Mouse (Mus musculus) CH12.LX (cell line): Measurements from ENCODE around the gene Fam173a. TPM values are rescaled to one million over a fixed set of nuclear protein-coding genes. Genes with fewer than 3 reads are reported as not detected.

Experiments
- DNase-seq: peaks from one replicate; pipeline ENCODE4 v3.0.0-alpha.2; 2013; ENCODE audit errors: extremely low read depth
- H3K27ac ChIP-seq: 2 replicates; pipeline ENCODE4 v1.5.1; 2012; ENCODE audit warnings: low read depth, mild to moderate bottlenecking, control low read depth, moderate library complexity; ENCODE audit not compliant: insufficient read depth
- H3K27me3 ChIP-seq: replicated peaks from 2 replicates; pipeline ENCODE3; 2012; ENCODE audit warnings: inconsistent platforms
- H3K36me3 ChIP-seq, 2 experiments: replicated peaks in 1 of 2; 2 replicates each; pipeline versions ENCODE3 to v1.6.1; 2012; ENCODE audit warnings: inconsistent platforms in 1 of 2, low read length in 1 of 2, mild to moderate bottlenecking in 1 of 2, mixed read lengths in 1 of 2, moderate library complexity in 1 of 2; ENCODE audit not compliant: control insufficient read depth in 1 of 2, insufficient read depth in 1 of 2
- H3K4me1 ChIP-seq, 2 experiments: 2 replicates each; pipeline ENCODE4 v1.6.1; 2012; ENCODE audit warnings: inconsistent platforms in 1 of 2, moderate library complexity in 1 of 2; ENCODE audit not compliant: insufficient read depth in 2 of 2, control insufficient read depth in 1 of 2
- H3K4me2 ChIP-seq: 2 replicates; pipeline ENCODE4 v1.6.1; 2012; ENCODE audit warnings: low read depth, mild to moderate bottlenecking, control low read depth; ENCODE audit not compliant: poor library complexity, insufficient read depth, severe bottlenecking
- H3K4me3 ChIP-seq, 3 experiments: fragments of 150-350 bp in 1 of 3; sonication (generic) in 1 of 3; replicated peaks in 1 of 3; 2 replicates each; pipeline versions ENCODE3 to v1.5.1; 2011 to 2012; ENCODE audit warnings: low read depth in 2 of 3, low read length in 2 of 3, mild to moderate bottlenecking in 2 of 3, moderate library complexity in 2 of 3, control low read depth in 1 of 3, improper control_type of control experiment in 1 of 3, inconsistent platforms in 1 of 3, mixed read lengths in 1 of 3; ENCODE audit not compliant: poor library complexity in 1 of 3
- H3K79me2 ChIP-seq: replicated peaks from 2 replicates; pipeline ENCODE4 v1.6.1; 2012; ENCODE audit warnings: mild to moderate bottlenecking, moderate library complexity; ENCODE audit not compliant: control insufficient read depth, poor library complexity, insufficient read depth, severe bottlenecking; ENCODE audit errors: extremely low read depth
- H3K9ac ChIP-seq: 2 replicates; pipeline ENCODE4 v1.6.1; 2012; ENCODE audit warnings: low read depth, mild to moderate bottlenecking, control low read depth, moderate library complexity; ENCODE audit not compliant: insufficient read depth
- H3K9me3 ChIP-seq: replicated peaks from 2 replicates; pipeline ENCODE3; 2012; ENCODE audit warnings: low read length, inconsistent platforms, mixed read lengths
- BHLHE40 ChIP-seq: IDR thresholded peaks from 2 replicates; pipeline ENCODE4 v1.6.1; 2011; ENCODE audit warnings: mild to moderate bottlenecking, low read depth, low read length, improper control_type of control experiment
- CTCF ChIP-seq, 2 experiments: IDR thresholded peaks in 1 of 2; conservative IDR thresholded peaks in 1 of 2; 2 replicates each; pipeline ENCODE4 v1.5.1; 2011 to 2012; ENCODE audit warnings: low read depth in 2 of 2, low read length in 2 of 2, improper control_type of control experiment in 1 of 2, inconsistent platforms in 1 of 2, mild to moderate bottlenecking in 1 of 2, moderate library complexity in 1 of 2
- E2F4 ChIP-seq: IDR thresholded peaks from 2 replicates; pipeline ENCODE4 v1.6.1; 2011; ENCODE audit warnings: low read depth, low read length, improper control_type of control experiment; ENCODE audit not compliant: insufficient replicate concordance
- ELF1 ChIP-seq: IDR thresholded peaks from 2 replicates; pipeline ENCODE4 v1.6.1; 2014; ENCODE audit warnings: low read depth, mild to moderate bottlenecking, inconsistent platforms, low read length, improper control_type of control experiment
- EP300 ChIP-seq: IDR thresholded peaks from 2 replicates; pipeline ENCODE4 v1.6.1; 2011; ENCODE audit warnings: low read length, improper control_type of control experiment
- ETS1 ChIP-seq: conservative IDR thresholded peaks from 2 replicates; pipeline ENCODE4 v1.6.1; 2012; ENCODE audit warnings: low read depth, mild to moderate bottlenecking, inconsistent platforms, low read length, improper control_type of control experiment, moderate library complexity
- HCFC1 ChIP-seq: IDR thresholded peaks from 2 replicates; pipeline ENCODE4 v1.6.1; 2012; ENCODE audit warnings: low read depth, mild to moderate bottlenecking, inconsistent platforms, low read length, improper control_type of control experiment
- IRF4 ChIP-seq: IDR thresholded peaks from 2 replicates; pipeline ENCODE4 v1.6.1; 2014; ENCODE audit warnings: low read depth, mild to moderate bottlenecking, inconsistent platforms, low read length, improper control_type of control experiment
- JUND ChIP-seq: conservative IDR thresholded peaks from 2 replicates; pipeline ENCODE4 v1.6.1; 2011; ENCODE audit warnings: low read depth, low read length, improper control_type of control experiment
- MAX ChIP-seq: IDR thresholded peaks from 2 replicates; pipeline ENCODE4 v1.6.1; 2011; ENCODE audit warnings: low read length, improper control_type of control experiment
- MEF2A ChIP-seq: IDR thresholded peaks from 2 replicates; pipeline ENCODE4 v1.6.1; 2014; ENCODE audit warnings: low read depth, mild to moderate bottlenecking, inconsistent platforms, low read length, improper control_type of control experiment, borderline replicate concordance
- NRF1 ChIP-seq: IDR thresholded peaks from 2 replicates; pipeline ENCODE4 v1.6.1; 2014; ENCODE audit warnings: low read depth, mild to moderate bottlenecking, inconsistent platforms, low read length, improper control_type of control experiment, moderate library complexity
- PAX5 ChIP-seq: IDR thresholded peaks from 2 replicates; pipeline ENCODE4 v1.6.1; 2012; ENCODE audit warnings: low read length, inconsistent platforms, mixed read lengths
- POLR2A ChIP-seq: IDR thresholded peaks from 2 replicates; pipeline ENCODE4 v1.6.1; 2011; ENCODE audit warnings: low read depth, mild to moderate bottlenecking, improper control_type of control experiment, low read length
- POLR2AphosphoS2 ChIP-seq: IDR thresholded peaks from 2 replicates; pipeline ENCODE4 v1.6.1; 2011; ENCODE audit warnings: low read depth, low read length, improper control_type of control experiment
- RAD21 ChIP-seq: IDR thresholded peaks from 2 replicates; pipeline ENCODE4 v1.6.1; 2011; ENCODE audit warnings: low read depth, mild to moderate bottlenecking, low read length, improper control_type of control experiment, moderate library complexity
- RCOR1 ChIP-seq: conservative IDR thresholded peaks from 2 replicates; pipeline ENCODE4 v1.6.1; 2012; ENCODE audit warnings: low read depth, mild to moderate bottlenecking, inconsistent platforms, low read length, improper control_type of control experiment
- SIN3A ChIP-seq: IDR thresholded peaks from 2 replicates; pipeline ENCODE4 v1.6.1; 2012; ENCODE audit warnings: low read length, improper control_type of control experiment, inconsistent platforms
- TBP ChIP-seq: conservative IDR thresholded peaks from 2 replicates; pipeline ENCODE4 v1.6.1; 2011; ENCODE audit warnings: low read depth, low read length, improper control_type of control experiment
- TCF12 ChIP-seq: IDR thresholded peaks from 2 replicates; pipeline ENCODE4 v1.6.1; 2014; ENCODE audit warnings: low read depth, mild to moderate bottlenecking, inconsistent platforms, low read length, improper control_type of control experiment
- UBTF ChIP-seq: IDR thresholded peaks from 2 replicates; pipeline ENCODE4 v1.6.1; 2012; ENCODE audit warnings: low read depth, mild to moderate bottlenecking, inconsistent platforms, low read length, improper control_type of control experiment, moderate library complexity
- ZKSCAN1 ChIP-seq: IDR thresholded peaks from 2 replicates; pipeline ENCODE4 v1.6.1; 2012; ENCODE audit warnings: low read depth, inconsistent platforms, low read length, improper control_type of control experiment, borderline replicate concordance
- ZNF384 ChIP-seq: IDR thresholded peaks from 2 replicates; pipeline ENCODE4 v1.6.1; 2012; ENCODE audit warnings: low read depth, low read length, improper control_type of control experiment, inconsistent platforms
- dilution Hi-C: fragments of 300-500 bp; cut with MboI; formaldehyde crosslinking; loops from 2 replicates; pipeline ENCODE4 v1.14.3; 2020; ENCODE audit warnings: low sequenced_read_pairs; ENCODE audit not compliant: extremely low pct_unique_long_range_greater_than_20kb, extremely low pct_ligation_motif_present
- in situ Hi-C: fragments of 300-500 bp; cut with MboI; formaldehyde crosslinking; loops from 3 replicates; pipeline ENCODE4 v1.14.3; 2019; ENCODE audit warnings: low sequenced_read_pairs, low pct_ligation_motif_present, low pct_unique_long_range_greater_than_20kb, mixed read lengths
- polyA plus RNA-seq: library from polyadenylated mRNA; unstranded; fragments of >175 nt; gene quantifications from 2 replicates; pipeline ENCODE4 v1.2.1, GENCODE M21; 2012; ENCODE audit warnings: low read depth; ENCODE audit not compliant: insufficient read length
- total RNA-seq, 2 experiments: library from RNA; depleted of rRNA; stranded (reverse); fragments of 300-350 nt in 1 of 2; fragments of >200 nt in 1 of 2; gene quantifications; 2 replicates each; pipeline ENCODE4 v1.2.3; 2012 to 2014

Fam173a gene
- total and polyA plus RNA-seq, 3 experiments = 25.5 to 68.3 (median 25.5) TPM

DNA sequence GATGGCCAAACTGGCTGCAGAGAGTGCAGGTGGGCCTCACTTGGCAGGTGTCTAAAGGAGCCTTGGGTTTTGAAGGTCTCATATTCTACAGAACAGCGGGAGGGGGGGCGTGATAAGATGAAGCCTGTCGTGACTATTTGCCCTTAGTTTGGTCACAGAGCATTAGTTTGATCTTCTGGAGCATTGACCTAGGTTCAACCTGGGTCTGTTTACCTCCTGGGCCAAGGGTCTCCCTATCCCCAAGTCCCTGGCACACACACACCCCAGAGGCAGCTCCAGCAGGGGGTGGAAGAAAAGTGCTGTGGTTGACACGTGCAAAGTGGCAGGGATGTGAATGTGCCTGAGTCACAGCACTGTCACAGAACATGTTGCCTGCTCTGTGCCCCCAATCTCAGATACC lies 18.2 kb upstream of the Fam173a start:
- DNase-seq = no peak
- Histone ChIP-seq H3K36me3 (no peaks in the 10 kb centered on the region), H3K27me3 (peaks cover 82% of the 10 kb centered on the region), H3K4me1 (no peaks in the 10 kb centered on the region)
- dilution Hi-C loops = no loop called here
- TF ChIP-seq IRF4 = no peak
- no peak for TF ChIP-seq ZNF384
- TF ChIP-seq HCFC1 = no peak
- no peak for TF ChIP-seq UBTF
- TF ChIP-seq PAX5 = no peak
- no peak for TF ChIP-seq MAX
- no peak for TF ChIP-seq TCF12
- no peak for TF ChIP-seq TBP
- no peak for TF ChIP-seq NRF1
- TF ChIP-seq RCOR1 = no peak
- TF ChIP-seq JUND = no peak
- TF ChIP-seq, all 38 proteins: peak for 0
- Histone ChIP-seq H3K4me2 (no peak overlapping the region), H3K9me3 (no peaks in the 10 kb centered on the region), H3K27ac (no peak overlapping the region), H3K4me3 (no peak overlapping the region), H3K9ac (no peak overlapping the region), H3K79me2 (no peaks in the 10 kb centered on the region)
- in situ Hi-C loops = no loop called here

DNA sequence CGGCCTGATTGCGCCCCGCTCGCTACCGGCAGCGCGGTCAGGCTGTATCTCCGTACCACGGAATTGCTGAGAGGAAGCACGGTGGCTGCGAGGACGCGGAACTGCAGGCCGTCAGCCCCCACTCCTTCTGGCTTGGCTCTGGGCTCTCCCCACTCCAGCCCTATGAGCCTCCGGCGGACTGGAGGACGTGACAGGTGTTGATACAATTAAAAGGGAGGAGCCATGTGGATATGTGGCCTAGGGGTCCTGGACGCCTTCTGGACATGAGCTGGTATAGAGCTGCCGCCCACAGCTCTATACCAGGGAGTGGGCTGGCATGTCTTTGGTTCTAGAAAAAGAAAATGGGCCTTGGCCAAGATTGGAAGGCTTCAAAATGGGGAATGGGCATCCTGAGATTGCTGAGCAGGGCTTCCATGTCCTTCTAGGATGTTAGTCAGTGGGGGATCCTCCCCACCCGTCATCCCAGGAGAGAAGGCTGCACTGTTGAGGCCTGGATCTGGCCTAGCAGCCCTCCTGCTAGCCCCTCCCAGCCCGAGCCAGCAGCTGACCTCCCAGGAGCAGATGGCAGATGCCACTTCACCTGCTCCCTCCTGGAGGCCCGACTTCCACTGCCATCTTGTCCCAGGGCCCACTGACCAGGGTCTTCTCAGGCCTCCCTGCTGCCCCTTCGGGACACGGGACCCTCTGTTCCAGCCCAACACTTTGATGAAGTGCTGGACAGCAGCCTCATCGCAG lies 17.1 kb upstream of the Fam173a start:
- H3K9me3 ChIP-seq = no peaks in the 10 kb centered on the region
- no peaks in the 10 kb centered on the region for H3K4me1 ChIP-seq
- no peaks in the 10 kb centered on the region for H3K36me3 ChIP-seq
- peaks cover 76% of the 10 kb centered on the region for H3K27me3 ChIP-seq
- H3K9ac ChIP-seq = no peak overlapping the region
- in situ Hi-C loops = no loop called here
- dilution Hi-C loops = no loop called here
- no peak overlapping the region for H3K4me3 ChIP-seq
- no peak overlapping the region for H3K4me2 ChIP-seq
- DNase-seq = no peak
- TF ChIP-seq ZKSCAN1 (no peak), CTCF (conservative IDR thresholded peaks at IDR 0.05 in 1 of 2, IDR thresholded peaks at IDR 0.05 in 1 of 2; ENCODE audit: low read depth in 2 of 2, low read length in 2 of 2) (no peak), TCF12 (no peak), BHLHE40 (no peak), POLR2AphosphoS2 (no peak), TBP (no peak), RAD21 (no peak), HCFC1 (no peak), POLR2A (no peak), SIN3A (no peak), EP300 (no peak), ELF1 (no peak), MAX (no peak), PAX5 (no peak), NRF1 (no peak), MEF2A (no peak), E2F4 (no peak), ETS1 (no peak)
- TF ChIP-seq, all 38 proteins: peak for 0
- no peaks in the 10 kb centered on the region for H3K79me2 ChIP-seq
- H3K27ac ChIP-seq = no peak overlapping the region
